Mouse (Mus musculus) R1 (cell line): ENCODE measurements around the gene Aicda.

Experiments
- DNase-seq: peaks from one replicate; pipeline ENCODE4 v3.0.0-alpha.2; 2018; ENCODE audit warnings: low read depth, low spot score

The Aicda gene

DNA sequence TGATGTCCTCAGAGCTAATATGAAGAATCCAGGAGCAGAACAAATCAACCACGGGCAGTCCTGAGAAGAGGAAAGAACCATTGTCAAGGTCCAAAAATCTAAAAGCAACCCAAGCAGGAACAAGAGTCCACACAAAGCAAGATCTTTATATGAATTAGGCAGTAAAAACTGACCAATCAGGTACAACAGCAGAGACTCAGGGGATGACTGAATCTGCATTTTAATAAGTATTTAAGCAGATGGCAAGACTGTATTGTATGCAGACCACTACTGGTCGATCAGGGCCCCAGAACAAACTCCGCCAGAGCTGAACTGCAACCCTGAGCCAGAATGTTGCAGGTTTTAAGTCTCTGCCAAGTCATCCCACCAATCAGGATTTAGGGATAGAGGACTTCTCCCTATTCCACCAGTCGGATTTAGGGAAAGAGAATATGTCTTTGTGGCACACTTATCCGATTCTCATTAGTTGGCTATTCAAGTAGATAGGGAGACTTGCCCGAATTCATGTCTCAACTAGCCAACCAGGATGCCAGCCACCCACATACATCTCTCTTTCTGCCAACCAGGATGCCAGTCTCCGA, 46.6 kb downstream of the Aicda start:
- DNase-seq, result no peak

DNA sequence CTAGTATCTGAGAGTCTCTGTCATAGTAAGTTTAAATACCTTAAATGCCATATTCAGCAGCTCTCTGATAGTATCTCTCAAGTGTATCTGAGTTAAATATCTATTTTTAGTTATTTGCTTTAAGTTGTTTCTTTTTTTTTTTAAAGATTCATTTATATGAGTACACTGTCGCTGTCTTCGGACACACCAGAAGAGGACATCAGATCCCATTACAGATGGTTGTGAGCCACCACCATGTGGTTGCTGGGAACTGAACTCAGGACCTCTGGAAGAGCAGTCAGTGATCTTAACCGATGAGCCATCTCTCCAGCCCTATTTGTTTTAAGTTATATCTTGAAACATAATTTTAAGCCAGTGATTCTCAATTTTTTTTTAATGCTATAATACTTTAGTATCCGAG, 47.4 kb downstream of the Aicda start:
- no peak for DNase-seq

DNA sequence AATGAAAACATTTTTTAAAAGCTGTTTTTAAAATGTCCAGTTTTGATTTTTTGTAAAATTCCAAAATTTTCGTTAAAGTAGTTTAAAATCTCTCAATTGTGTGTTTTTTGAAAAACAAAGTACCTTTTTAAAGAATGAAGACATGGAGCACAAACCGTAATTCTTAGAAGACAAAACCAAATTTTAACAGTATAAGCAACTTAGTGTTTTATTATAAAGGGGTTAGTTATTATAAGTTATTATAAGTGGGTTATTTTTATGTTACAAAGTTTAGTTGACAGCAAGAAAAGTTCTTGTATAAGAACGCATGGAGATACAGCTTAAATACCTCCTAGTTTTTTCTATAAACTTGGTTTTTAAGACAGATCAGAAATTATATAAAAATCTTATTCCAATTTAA, 48.0 kb downstream of the Aicda start:
- no peak for DNase-seq

DNA sequence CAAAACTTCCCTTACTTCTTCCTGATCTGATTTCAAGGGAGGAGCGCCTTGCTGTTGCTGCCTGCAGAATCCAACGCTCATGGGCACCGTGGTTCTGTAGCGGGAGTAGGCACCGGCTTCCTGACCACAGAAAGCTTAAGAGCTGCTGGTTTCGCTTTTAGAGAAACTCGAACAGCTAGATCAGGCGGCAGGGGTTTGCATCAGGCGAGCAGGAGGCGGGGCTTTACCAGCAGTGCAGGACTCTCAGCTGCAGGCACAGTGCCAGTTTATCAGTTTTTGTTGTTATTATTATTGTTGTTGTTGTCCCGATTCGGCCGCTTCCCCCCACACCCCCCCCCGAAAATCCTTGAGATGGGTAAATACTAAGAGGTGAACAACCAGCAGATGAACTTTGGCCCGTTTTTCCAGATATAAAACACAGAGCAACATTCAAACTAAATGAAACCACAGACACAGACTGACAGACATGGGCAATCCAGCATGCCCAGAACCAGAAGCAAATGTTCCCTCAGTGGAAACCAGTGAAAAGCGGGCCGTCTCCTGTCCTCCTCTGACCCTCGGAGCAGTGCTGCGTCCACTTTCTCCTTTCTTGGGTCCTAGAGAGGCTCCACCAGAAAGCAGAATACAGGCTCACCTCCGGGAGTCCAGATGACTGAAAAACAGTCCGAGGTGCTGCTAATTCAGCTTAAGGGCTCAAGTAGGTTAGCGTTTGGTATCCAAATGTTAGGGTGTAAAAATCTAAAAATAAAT, 48.8 kb downstream of the Aicda start, which contains the start of gene Apobec1:
Gene Apobec1 (minus strand): TSS at position 203 of the 750 bp plus-strand sequence.
- peak; percentile 77 for DNase-seq

DNA sequence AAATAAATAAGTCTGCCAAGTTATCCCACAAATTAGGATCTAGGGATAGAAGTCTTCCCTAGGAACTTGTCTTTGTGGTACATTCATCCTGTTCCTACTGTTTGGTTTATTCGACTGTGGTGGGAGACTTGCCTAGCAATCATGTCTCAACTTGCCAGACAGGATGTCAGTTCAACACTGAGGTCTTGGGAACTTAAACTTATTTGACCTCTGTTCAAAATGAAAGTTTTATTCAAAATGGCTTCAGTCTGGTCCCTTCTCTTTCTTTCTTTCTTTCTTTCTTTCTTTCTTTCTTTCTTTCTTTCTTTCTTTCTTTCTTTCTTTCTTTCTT, 49.4 kb downstream of the Aicda start:
- no peak for DNase-seq

DNA sequence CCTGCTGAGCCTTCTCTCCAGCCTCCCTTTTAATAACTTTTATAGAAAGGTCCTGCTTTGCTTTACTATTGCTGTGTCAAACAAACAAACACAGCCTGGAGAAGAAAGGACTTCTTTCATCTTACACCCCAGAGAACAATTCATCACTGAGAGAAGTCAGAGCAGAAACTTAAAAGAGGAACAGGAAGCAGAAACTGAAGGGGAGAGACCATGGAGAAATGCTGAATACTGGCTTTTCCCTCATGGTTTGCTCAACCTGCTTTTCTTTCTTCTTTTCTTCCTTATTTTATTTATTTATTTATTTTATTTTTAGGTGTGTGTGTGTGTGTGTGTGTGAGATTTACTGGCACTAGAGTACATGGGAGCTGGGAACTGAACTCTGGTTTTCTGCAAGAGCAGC, 50.7 kb downstream of the Aicda start:
- DNase-seq, result no peak

DNA sequence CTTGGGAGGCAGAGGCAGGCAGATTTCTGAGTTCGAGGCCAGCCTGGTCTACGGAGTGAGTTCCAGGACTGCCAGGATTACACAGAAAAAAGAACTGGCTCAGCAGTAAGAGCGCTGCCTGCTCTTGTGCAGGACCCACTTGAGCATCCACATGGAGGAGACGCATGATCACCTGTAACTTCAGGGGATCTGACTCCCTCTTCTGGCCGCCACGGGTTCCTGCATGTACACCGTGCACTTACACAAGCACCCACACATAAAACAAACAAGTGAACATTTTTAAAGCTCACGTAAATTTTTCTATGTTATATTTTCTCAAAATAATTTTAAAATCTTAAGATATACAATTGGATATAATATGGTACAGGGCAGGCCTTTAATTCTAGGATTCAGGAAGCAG, 51.9 kb downstream of the Aicda start:
- peak; percentile 90 for DNase-seq

DNA sequence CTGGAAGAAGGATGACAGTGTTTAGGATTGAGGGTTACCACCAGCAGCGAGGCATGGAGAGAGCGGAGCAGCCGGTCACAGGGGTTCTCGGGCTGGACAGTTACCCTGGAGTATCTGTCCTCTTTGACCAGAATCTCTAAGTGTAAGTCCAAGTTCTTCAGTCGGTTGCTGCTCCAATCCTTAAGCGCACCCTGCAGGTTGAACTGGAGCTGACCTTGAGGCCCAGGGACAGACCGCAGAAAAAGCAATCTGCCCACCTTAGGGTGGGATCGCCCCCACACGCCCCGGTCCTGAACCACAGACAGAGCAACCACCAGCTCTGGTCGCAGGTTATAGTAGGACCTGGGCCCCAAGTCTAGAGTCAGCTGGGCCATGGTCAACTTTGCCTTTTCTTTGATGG, 53.1 kb downstream of the Aicda start:
- peak; percentile 51 for DNase-seq

DNA sequence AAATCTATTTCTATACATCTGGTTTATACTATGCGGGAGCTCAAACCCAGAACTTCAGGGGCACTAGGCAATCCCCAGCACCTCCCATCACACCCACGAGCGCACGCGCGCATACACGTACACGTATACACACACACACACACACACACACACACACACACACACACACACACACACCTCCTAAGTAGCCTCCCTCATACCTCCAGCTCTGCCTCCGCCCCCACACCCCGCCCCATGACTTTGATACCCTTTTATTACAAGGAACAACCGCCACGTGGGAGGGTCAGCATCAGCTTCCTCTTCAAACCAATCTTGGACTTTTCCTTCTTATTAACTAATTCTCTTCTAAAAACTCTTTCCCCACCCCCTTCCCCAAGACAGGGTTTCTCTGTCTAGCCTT, 54.1 kb downstream of the Aicda start:
- DNase-seq, result peak; percentile 96

DNA sequence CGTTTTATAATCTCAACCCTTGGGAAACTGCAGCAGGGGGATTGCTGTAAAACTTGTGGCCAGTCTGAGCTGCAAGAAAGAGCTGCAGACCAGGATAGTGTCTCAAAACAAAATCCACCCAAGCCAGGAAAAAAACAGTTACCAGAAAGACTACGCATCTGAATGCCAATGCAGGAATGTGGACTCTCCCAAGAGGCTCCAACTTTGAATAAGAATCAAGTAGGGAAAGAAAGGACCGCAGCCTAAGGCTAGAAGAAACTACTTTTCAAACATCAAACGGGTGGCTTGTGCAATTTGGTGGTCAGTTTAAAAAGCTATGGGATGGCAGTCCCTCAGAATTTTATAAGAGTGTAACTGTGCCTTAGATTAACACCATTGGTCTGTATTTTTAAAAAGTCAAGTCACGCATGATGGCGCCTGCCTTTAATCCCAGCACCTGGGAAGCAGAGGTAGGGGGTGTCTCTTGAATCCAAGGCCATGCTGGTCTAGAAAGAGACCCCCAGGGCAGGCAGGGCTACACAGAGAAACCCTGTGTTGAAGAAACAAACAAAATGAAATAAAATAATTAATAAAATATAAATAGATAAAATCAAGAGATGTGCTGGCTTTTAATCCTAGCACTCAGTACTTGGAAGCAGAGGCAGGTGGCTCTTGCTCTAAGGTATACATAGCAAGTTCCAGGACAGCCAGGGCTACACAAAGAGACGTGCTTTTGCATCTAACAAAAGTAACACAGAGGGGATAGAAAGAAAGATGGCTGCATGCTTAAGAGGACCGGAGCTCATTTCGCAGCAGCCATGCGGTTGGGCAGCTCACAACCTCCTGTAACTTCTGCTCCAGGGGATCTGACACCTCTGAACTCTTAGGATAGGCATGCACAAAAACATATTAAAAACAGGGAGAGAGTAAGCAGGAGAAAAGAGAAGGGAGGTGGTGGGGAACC, 55.1 kb downstream of the Aicda start:
- peak; percentile 96 for DNase-seq

DNA sequence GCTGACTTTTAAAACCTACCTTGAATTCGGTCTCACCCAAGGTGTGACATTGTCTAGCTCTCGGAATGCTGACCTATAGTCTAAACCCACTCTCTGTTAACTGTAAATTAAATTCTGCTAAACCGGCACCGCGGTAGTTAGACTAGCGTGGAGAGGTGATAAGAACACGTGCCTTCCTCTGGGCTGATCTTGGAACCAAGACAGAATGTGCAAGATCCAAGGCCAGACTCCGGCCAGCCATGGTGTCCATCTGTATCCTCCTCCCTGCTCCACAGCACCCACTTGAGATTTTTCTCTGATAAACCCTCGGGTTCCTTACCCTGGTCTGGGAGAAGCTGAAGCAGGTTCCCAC, 55.8 kb downstream of the Aicda start:
- no peak for DNase-seq

DNA sequence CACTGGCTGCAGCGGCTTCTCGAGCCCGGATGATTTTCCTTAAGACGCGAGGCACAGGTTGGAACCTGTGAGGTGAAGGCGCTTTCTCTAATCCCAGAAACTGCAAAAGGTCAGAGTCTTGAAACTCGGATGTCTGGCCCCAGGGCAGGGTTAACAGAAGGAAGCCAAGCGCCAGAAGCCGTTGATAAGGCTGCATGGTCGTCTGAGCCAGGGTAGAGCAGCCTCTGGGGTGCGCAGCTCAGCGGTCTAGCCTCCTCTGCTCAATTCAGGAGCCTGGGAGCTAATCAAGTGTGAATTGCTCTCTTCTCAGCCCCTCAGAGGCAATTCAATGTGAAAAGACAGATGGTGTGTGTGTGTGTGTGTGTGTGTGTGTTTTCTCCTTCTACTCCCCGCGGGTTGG, 56.2 kb downstream of the Aicda start, which contains the start of gene Gdf3:
Gene Gdf3 (minus strand): TSS at position 317 of the 400 bp plus-strand sequence.
- peak; percentile 80 for DNase-seq

DNA sequence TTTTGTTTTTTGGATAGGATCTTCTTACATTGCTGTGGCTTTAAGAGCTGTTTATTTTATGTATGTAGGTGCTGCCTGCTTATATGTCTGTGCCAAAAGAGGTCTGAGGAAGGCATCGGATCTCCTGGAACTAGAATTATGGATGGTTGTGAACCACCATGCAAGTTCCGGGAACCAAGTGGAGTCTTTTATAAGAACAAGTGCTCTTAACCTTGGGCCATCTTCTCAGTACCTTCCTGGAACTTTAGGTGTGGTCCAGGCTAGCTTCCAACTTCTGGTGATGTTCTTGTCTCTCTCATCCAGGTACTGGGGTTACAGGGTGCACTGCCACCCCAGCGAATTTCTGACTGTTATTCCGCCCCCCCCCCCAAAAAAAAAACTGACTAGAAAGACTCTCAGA, 58.8 kb downstream of the Aicda start:
- no peak for DNase-seq
